Mouse (Mus musculus) neutrophil, adult 65 days (primary cell): ENCODE measurements around the gene Defb18. TPM values are rescaled to one million over a fixed set of nuclear protein-coding genes. Genes with fewer than 3 reads are reported as not detected.

ENCODE experiments used
- total RNA-seq: library from RNA; stranded (reverse); gene quantifications from 2 replicates; pipeline ENCODE4 v1.2.4, GENCODE M21; 2023

Gene Defb18
- total RNA-seq, result not detected in 2 replicates

GRCm38 (mm10) chr1:18237343-18237742 lies at the start of gene Defb18:
Gene Defb18, minus strand, starts transcription at chr1:18237443.

GRCm38 (mm10) chr1:18265038-18265437 lies 27.8 kb upstream of the Defb18 start, which contains the start of gene Defb41:
Gene Defb41, minus strand, starts transcription at chr1:18265138.

Other genes starting within 250 kb of the Defb18 start
- gene Crisp4, start 91.5 kb downstream of the Defb18 start, total RNA-seq, result not detected in 2 replicates
- not detected in 2 replicates for gene Defb41, start 27.7 kb upstream of the Defb18 start, total RNA-seq